Mouse (Mus musculus) CD4-positive, CD25-positive, alpha-beta regulatory T cell (primary cell): Measurements from ENCODE around the gene Vmn2r-ps159. TPM values are rescaled to one million over a fixed set of nuclear protein-coding genes. Genes with fewer than 3 reads are reported as not detected.

Experiments used
- polyA plus RNA-seq: library from polyadenylated mRNA; unstranded; fragments of 100-300 nt; shearing (Covaris generic); gene quantifications from one replicate; pipeline ENCODE4 v1.2.1, GENCODE M21; 2017

Gene Vmn2r-ps159
- polyA plus RNA-seq, result not detected

GRCm38 (mm10) chr4:156330803-156331202, at the start of gene Vmn2r-ps159:
TSS of gene Vmn2r-ps159 (plus strand) at chr4:156331103.

Other genes starting within 250 kb of the Vmn2r-ps159 start
- gene 9430015G10Rik, start 221.1 kb upstream of the Vmn2r-ps159 start, polyA plus RNA-seq, result 35.3 TPM
- not detected for gene Rnf223, start 200.6 kb upstream of the Vmn2r-ps159 start, polyA plus RNA-seq
- 4.2 TPM for gene Agrn, start 133.6 kb upstream of the Vmn2r-ps159 start, polyA plus RNA-seq
- gene Isg15, start 130.3 kb upstream of the Vmn2r-ps159 start, polyA plus RNA-seq, result 42.8 TPM
- 21.8 TPM for gene AW011738, start 127.8 kb upstream of the Vmn2r-ps159 start, polyA plus RNA-seq
- gene Perm1, start 115.2 kb upstream of the Vmn2r-ps159 start, polyA plus RNA-seq, result 3.1 TPM
- gene Plekhn1, start 96.2 kb upstream of the Vmn2r-ps159 start, polyA plus RNA-seq, result 40.8 TPM
- gene Noc2l, start 95.1 kb upstream of the Vmn2r-ps159 start, polyA plus RNA-seq, result 162 TPM
- 2.0 TPM for gene Samd11, start 75.4 kb upstream of the Vmn2r-ps159 start, polyA plus RNA-seq